Mouse (Mus musculus) frontal cortex, postnatal 25 days (tissue): ENCODE measurements around the gene Pnkd.
A peak's percentile ranks its signal among the peaks of the same experiment; 100 is the strongest.
"Not testable (repeated sequence)": the region's sequence is repeated elsewhere in the genome, so short reads cannot be mapped to it uniquely, and the experiment has no call there.

Experiments used
- DNase-seq, 2 experiments: peaks; one replicate each; pipeline ENCODE4 v3.0.0; 2022; ENCODE audit warnings: low spot score in 2 of 2

Pnkd gene

GRCm38 (mm10) chr1:74296477-74296876 is 11.7 kb downstream of the Pnkd start:
- DNase-seq, result no peak

- no peak for DNase-seq
Measured at GRCm38 (mm10) chr1:74297269-74297668, 12.5 kb downstream of the Pnkd start.

- DNase-seq, result no peak
Measured at GRCm38 (mm10) chr1:74298157-74298750, 13.5 kb downstream of the Pnkd start.

GRCm38 (mm10) chr1:74298996-74299395 is 14.3 kb downstream of the Pnkd start:
- no peak for DNase-seq

GRCm38 (mm10) chr1:74300347-74301110 is 15.8 kb downstream of the Pnkd start:
- no peak for DNase-seq

GRCm38 (mm10) chr1:74302229-74302628 is 17.5 kb downstream of the Pnkd start:
- no peak for DNase-seq

GRCm38 (mm10) chr1:74302835-74303234 is 18.1 kb downstream of the Pnkd start:
- DNase-seq, result no peak

GRCm38 (mm10) chr1:74303509-74304338 is 19.0 kb downstream of the Pnkd start:
- no peak for DNase-seq

- DNase-seq, result no peak
Measured at GRCm38 (mm10) chr1:74304339-74304790, 19.6 kb downstream of the Pnkd start.

GRCm38 (mm10) chr1:74304946-74305345 is 20.2 kb downstream of the Pnkd start:
- no peak for DNase-seq

- DNase-seq, result no peak
Measured at GRCm38 (mm10) chr1:74305522-74305921, 20.8 kb downstream of the Pnkd start, which contains the start of gene Tmbim1. TSS of gene Tmbim1 (minus strand) at chr1:74305622.

- DNase-seq, result no peak
Measured at GRCm38 (mm10) chr1:74307146-74307545, 22.4 kb downstream of the Pnkd start.

GRCm38 (mm10) chr1:74308001-74308964 is 23.6 kb downstream of the Pnkd start:
- no peak for DNase-seq

GRCm38 (mm10) chr1:74309767-74310166 is 25.0 kb downstream of the Pnkd start:
- no peak for DNase-seq

- peak in 1 of 2 experiments; percentile 48 for DNase-seq
Measured at GRCm38 (mm10) chr1:74313049-74313692, 28.4 kb downstream of the Pnkd start.

- DNase-seq, result no peak
Measured at GRCm38 (mm10) chr1:74314796-74315195, 30.1 kb downstream of the Pnkd start.

- no peak for DNase-seq
Measured at GRCm38 (mm10) chr1:74316114-74316827, 31.5 kb downstream of the Pnkd start.

GRCm38 (mm10) chr1:74318711-74319110 is 34.0 kb downstream of the Pnkd start:
- DNase-seq, result no peak

- DNase-seq, result no peak
Measured at GRCm38 (mm10) chr1:74321396-74321795, 36.7 kb downstream of the Pnkd start.

GRCm38 (mm10) chr1:74326916-74327315 is 42.2 kb downstream of the Pnkd start:
- not testable (repeated sequence) for DNase-seq
